Mouse (Mus musculus) bone marrow macrophage, adult 2 months (primary cell): Measurements from ENCODE around the gene Ciita.

ENCODE experiments used
- CTCF ChIP-seq: IDR thresholded peaks from 2 replicates; pipeline ENCODE4 v1.5.1; 2012; ENCODE audit warnings: low read depth, mild to moderate bottlenecking, low read length, moderate library complexity
- POLR2A ChIP-seq: IDR thresholded peaks from 2 replicates; pipeline ENCODE4 v1.6.1; 2012; ENCODE audit warnings: mild to moderate bottlenecking, low read depth, low read length, borderline replicate concordance

GRCm38 (mm10) chr16:10432387-10432786, 47.5 kb upstream of the Ciita start:
- TF ChIP-seq POLR2A (no peak), CTCF (no peak)
